Mouse (Mus musculus): ENCODE data around the gene Gpr62. TPM values are rescaled to one million over a fixed set of nuclear protein-coding genes. Genes with fewer than 3 reads are reported as not detected.
A peak's percentile ranks its signal among the peaks of the same experiment; 100 is the strongest.

Gene Gpr62
- polyA plus RNA-seq, 1 experiment from 2014 or later, result 1.4 TPM

DNA sequence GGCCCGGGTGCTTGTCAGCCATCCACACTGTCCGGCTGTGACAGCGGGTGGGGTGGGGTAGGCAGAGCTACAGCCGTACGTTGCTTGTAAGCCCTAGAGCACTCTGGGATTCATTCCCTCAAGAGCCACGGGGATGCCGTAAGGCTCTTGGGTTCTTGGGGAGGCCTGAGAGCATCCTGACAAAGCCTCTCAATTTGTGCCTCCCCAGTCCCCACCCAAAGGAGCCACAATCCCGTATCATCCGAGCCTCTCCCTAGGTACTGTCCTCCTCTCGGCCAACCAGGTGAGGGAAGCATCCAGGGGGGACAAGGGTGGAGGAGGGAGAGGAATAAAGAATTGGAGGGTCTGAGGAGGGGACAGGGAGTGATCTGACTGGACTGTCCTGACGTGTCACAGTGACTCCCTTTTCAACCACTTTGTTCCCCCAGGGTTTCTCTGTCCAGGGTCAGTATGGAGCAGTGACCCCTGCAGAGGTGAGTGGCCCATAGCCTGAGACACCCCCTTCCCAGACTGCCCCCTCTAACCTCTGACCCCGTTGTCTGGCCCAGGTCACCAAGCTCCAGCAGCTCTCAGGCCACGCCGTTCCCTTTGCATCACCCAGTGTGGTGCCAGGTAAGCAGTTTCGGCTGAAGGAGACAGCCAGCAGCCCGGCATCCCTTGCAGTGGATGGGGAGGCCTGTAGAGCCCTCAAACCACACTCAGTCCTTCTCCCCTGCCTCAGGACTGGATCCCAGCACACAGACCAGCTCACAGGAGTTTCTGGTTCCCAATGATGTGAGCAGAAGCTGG is 3.9 kb downstream of the Gpr62 start:
- Histone ChIP-seq H3K4me2 (no peak overlapping the region), H3K9ac (no peak overlapping the region), H3K4me1 (replicated peaks) (peaks cover 51% of the 10 kb centered on the region), H3K36me3 (peaks cover 28% of the 10 kb centered on the region), H3K27ac (replicated peaks) (no peak overlapping the region), H3K27me3 (no peaks in the 10 kb centered on the region), H3K4me3 (no peak overlapping the region), H3K9me3 (no peaks in the 10 kb centered on the region)
- 79% methylated on average over 16 of the region's 16 CpGs for WGBS
- ATAC-seq (ENCODE audit: low FRiP score, low read depth), result no peak

DNA sequence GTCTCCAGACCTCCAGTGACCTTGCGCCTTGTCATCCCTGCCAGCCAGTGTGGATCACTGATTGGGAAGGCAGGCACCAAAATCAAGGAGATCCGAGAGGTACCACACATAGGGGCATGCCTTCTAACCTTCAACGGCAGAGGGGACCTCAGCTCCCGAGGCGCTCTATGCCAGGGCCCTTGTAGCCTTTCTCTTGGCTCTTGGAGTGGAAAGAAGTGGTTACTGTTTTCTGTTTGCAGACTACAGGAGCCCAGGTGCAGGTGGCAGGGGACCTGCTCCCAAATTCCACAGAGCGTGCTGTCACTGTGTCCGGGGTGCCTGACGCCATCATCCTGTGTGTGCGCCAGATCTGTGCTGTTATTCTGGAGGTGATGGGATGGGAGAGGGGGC is 4.7 kb downstream of the Gpr62 start:
- 94% methylated on average over 9 of the region's 9 CpGs for WGBS
- Histone ChIP-seq H3K4me2 (no peak overlapping the region), H3K27ac (replicated peaks) (no peak overlapping the region), H3K9me3 (no peaks in the 10 kb centered on the region), H3K4me3 (no peak overlapping the region), H3K27me3 (no peaks in the 10 kb centered on the region), H3K36me3 (peaks cover 28% of the 10 kb centered on the region), H3K4me1 (replicated peaks) (peaks cover 57% of the 10 kb centered on the region), H3K9ac (no peak overlapping the region)
- no peak for ATAC-seq (ENCODE audit: low FRiP score, low read depth)

DNA sequence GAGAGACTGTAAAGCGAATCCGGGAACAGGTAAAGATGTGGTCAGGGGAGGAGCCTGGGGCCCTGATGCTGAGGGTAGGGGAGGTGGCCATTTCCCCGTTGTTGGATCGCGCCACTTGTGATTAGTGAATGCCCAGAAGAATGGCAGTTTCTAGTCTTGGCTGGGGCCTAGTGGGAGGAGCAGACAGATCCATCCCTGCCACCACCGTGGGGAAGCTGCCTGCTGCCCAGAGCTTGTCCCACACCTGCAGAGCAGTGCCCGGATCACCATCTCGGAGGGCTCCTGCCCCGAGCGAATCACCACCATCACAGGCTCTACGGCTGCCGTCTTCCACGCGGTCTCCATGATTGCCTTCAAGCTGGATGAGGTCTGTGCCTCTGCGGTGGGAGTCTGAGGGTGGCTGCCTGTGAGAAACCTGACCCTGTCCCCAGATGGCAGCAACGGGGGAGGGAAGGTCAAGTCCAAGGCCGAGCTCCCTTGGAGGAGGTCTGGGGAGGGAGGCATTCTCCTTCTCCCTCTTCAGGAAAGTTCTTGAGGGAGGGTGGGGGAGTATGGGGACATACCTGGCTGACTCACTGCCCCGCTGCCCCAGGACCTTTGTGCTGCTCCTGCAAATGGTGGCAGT is 5.2 kb downstream of the Gpr62 start:
- ATAC-seq (ENCODE audit: low FRiP score, low read depth), result no peak
- Histone ChIP-seq H3K27me3 (no peaks in the 10 kb centered on the region), H3K9ac (no peak overlapping the region), H3K9me3 (no peaks in the 10 kb centered on the region), H3K27ac (replicated peaks) (no peak overlapping the region), H3K4me3 (no peak overlapping the region), H3K36me3 (peaks cover 28% of the 10 kb centered on the region), H3K4me2 (no peak overlapping the region), H3K4me1 (replicated peaks) (peaks cover 57% of the 10 kb centered on the region)
- WGBS, result 75% methylated on average over 18 of the region's 18 CpGs

DNA sequence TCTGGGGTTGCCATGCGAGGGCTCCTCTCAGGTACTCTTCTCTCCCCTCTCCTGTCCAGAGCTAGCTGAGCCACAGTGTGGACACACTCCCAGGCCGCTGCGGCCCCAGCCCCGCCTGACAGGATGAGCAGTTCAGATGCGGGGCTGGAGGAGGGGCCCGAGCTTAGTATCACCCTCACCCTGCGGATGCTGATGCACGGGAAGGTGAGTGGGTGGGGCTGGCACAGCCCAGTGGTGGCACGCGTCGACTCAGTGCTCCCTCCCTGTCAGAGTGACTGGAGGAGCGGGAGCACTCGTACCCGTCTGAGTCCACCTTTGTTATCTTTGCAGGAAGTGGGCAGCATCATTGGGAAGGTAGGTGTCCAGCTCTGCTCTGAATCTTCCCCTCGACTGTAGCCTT is 5.8 kb downstream of the Gpr62 start:
- Histone ChIP-seq H3K36me3 (peaks cover 28% of the 10 kb centered on the region), H3K27ac (replicated peaks) (no peak overlapping the region), H3K9ac (no peak overlapping the region)

DNA sequence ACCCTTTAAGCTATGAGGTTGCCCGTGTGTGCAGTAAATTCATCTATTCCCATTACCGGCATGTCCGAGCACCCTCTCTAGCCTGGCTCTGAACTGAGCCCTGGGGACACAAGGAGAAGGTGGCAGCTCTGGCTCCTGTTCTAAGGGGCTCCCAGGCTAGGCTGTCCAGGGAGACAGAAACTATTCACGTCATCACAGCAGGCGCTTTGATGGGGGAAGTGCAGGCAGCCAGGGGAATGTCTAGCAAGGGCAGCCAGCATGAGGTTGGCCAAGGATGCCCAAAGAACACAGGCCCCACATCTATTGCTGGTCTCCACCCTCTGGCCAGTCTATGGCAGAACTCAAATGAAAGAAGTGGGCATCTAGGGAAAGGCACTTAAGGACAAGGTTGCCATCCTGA is 7.8 kb downstream of the Gpr62 start:
- H3K27me3 ChIP-seq, result no peaks in the 10 kb centered on the region
- peaks cover 59% of the 10 kb centered on the region for H3K4me1 ChIP-seq (replicated peaks)
- H3K27ac ChIP-seq (replicated peaks), result 0 out of 2 replicates have a peak overlapping the region, but pooled peaks have one; percentile 91
- peak overlapping the region; percentile 91 for H3K4me2 ChIP-seq
- peaks cover 20% of the 10 kb centered on the region for H3K36me3 ChIP-seq
- WGBS, result 43% methylated on average over 5 of the region's 5 CpGs
- H3K4me3 ChIP-seq, result no peak overlapping the region
- no peak for ATAC-seq (ENCODE audit: low FRiP score, low read depth)
- H3K9me3 ChIP-seq, result no peaks in the 10 kb centered on the region
- no peak overlapping the region for H3K9ac ChIP-seq

More for the DNA sequence above, 5.8 kb downstream of the Gpr62 start:
- Histone ChIP-seq H3K9me3 (no peaks in the 10 kb centered on the region), H3K4me3 (no peak overlapping the region), H3K4me1 (replicated peaks) (peaks cover 57% of the 10 kb centered on the region), H3K4me2 (no peak overlapping the region), H3K27me3 (no peaks in the 10 kb centered on the region)
- ATAC-seq (ENCODE audit: low FRiP score, low read depth), result no peak
- WGBS, result 82% methylated on average over 15 of the region's 15 CpGs

DNA sequence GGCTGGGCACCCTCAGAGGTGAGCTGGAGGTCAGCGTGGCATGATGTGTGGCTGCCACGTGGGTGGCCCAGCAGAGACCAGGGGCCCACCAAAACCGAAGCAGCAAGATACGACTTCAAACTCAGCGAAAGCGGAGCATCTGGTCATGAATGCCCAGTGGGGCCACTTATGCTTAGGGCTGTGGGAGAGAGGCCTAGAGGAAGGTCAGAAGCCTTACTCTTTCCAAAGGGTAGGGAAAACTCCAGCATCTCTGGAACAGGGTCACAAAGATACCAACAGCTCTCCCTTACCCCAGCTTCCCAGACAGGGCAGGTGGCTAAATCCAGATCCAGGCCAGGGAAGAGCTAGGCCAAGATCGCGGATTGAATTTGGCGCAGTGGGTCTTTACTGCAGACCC is 8.6 kb downstream of the Gpr62 start:
- WGBS, result 35% methylated on average over 9 of the region's 9 CpGs
- no peak for ATAC-seq (ENCODE audit: low FRiP score, low read depth)
- H3K36me3 ChIP-seq, result peaks cover 15% of the 10 kb centered on the region
- peak overlapping the region; percentile 80; the same call in 1 of the 2 replicates for H3K9ac ChIP-seq
- peak overlapping the region; percentile 76 for H3K4me3 ChIP-seq
- H3K27me3 ChIP-seq, result no peaks in the 10 kb centered on the region
- H3K4me2 ChIP-seq, result peak overlapping the region; percentile 91
- H3K9me3 ChIP-seq, result no peaks in the 10 kb centered on the region
- H3K4me1 ChIP-seq (replicated peaks), result peaks cover 66% of the 10 kb centered on the region
- H3K27ac ChIP-seq (replicated peaks), result peak overlapping the region; percentile 91

DNA sequence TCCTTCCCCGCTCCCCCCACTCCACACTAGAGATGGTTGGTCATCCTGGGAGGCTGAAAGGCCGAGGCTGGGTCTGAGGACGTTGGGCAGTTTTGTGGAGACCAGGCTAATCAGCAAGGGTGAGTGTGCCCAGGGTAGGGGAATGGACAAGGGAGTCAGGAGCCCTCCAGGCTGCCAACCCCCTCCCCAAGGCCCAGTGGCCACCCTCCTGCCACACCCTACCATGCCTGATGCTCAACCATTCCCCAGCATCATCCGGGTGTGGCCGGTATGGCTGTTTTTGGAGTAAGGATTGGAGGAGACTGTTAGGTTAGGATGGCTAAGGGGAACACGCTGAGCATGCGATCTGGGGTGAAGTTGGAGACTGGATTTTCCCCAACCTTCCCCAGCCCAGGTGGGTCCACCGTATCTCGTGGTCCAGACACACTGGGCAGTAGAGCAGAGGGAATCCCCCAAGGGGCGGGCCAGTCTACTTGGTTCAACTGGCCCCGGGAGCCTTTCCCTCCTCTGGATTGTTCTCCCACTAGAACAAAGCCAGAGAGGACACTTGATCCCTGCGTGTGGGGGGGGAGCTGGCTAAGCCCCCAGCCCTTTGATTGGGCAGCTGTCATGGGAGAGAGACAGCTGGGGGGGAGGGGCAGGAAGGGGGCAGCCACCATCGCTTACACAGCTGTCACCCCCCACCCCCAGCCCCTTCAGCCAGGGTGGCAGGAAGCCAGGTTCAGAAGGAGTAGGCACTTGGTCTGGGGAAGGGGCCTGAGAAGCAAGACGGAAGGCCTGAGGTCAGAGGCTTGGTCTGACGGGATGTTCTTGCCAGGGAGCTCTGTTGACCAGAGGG is 9.2 kb downstream of the Gpr62 start:
- peak overlapping the region; percentile 76 for H3K4me3 ChIP-seq
- H3K4me2 ChIP-seq, result peak overlapping the region; percentile 91
- H3K9ac ChIP-seq, result peak overlapping the region; percentile 80
- peaks cover 8% of the 10 kb centered on the region for H3K36me3 ChIP-seq
- peak overlapping the region; percentile 91 for H3K27ac ChIP-seq (replicated peaks)
- 23% methylated on average over 15 of the region's 15 CpGs for WGBS
- peaks cover 66% of the 10 kb centered on the region for H3K4me1 ChIP-seq (replicated peaks)
- no peaks in the 10 kb centered on the region for H3K27me3 ChIP-seq
- no peaks in the 10 kb centered on the region for H3K9me3 ChIP-seq
- 0 out of 2 replicates have a peak, but pooled peaks have one; percentile 1 for ATAC-seq (ENCODE audit: low FRiP score, low read depth)

DNA sequence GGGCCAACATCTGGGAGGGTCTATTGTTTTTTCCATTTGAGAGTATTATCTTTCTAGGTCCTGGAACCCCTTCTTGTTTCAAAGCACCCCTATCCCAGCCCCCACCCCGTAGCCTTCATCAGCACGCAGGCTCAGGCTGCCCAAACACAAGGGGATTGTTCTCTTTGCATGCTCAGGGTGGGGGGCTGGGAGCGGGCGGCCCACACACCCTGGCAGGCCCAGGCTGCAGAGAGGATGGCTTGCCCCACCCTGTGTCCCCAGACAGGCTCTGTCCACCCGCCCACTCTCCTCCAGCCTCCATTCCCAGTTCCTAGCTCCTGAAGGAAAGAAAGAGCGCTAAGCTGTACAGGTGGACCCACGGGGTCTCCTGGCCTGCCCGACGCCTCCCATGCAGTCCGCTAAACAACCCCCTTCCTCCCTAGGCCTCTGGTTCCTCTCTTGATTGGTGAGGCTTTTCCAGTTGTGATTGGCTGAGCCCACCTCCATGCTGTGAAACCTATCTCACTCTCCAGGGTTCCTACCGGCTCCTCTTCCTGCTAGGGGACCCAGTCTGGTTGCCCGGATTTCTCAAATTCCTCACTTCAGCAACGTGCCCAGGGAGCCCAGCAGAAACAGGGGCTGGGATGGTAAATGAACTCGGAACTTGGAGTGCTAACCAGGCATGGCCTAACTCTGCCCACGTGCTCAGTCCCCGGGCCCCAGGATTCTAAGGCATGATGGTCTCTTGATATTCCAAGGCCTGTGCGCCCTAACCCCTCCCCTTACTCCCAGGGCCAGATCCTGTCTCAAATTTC is 10.7 kb downstream of the Gpr62 start:
- Histone ChIP-seq H3K36me3 (no peaks in the 10 kb centered on the region), H3K9ac (peak overlapping the region; percentile 80), H3K4me2 (peak overlapping the region; percentile 91), H3K4me3 (peak overlapping the region; percentile 76), H3K27ac (replicated peaks) (peak overlapping the region; percentile 91), H3K27me3 (no peaks in the 10 kb centered on the region), H3K9me3 (no peaks in the 10 kb centered on the region), H3K4me1 (replicated peaks) (peaks cover 65% of the 10 kb centered on the region)
- peak; percentile 29 for ATAC-seq (ENCODE audit: low FRiP score, low read depth)
- whole genome bisulfite sequencing, result 1% methylated on average over 17 of the region's 17 CpGs

DNA sequence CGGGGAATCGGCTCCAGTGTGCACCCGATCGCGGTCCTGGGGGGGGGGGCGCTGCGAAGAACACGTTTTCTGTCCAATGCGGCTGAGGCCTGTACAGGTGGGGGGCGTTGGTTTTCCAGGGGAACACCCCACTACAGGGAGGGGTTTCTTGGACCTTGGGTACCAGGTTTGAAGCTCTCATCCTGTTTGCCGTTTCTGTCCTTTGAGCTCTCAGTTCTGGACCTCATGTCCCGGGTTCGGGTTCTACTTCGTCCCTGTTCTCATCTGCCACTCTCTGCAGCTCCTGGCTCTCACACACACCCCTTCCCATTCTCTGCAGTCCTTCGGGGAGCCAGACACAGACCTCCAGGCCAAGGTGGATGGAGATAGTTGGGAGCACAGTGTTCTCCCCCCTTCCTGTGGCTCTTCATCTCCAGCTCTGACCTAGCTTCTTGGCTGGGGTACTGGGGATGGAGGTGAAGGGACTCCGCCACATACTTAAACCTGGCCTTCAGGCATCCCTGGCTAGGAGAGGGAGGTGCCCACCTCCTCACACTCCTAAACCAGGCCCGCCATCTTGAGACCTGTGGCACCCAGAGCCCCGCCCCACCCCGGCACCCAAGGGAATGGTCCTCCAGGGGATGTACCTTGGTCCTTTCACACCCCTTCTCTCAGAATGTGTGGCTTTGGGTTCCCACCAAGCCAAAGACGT is 11.5 kb downstream of the Gpr62 start:
- Histone ChIP-seq H3K9ac (peak overlapping the region; percentile 80), H3K4me3 (peak overlapping the region; percentile 76), H3K4me1 (replicated peaks) (peaks cover 61% of the 10 kb centered on the region), H3K9me3 (no peaks in the 10 kb centered on the region), H3K27me3 (no peaks in the 10 kb centered on the region), H3K27ac (replicated peaks) (peak overlapping the region; percentile 91), H3K4me2 (peak overlapping the region; percentile 91), H3K36me3 (no peaks in the 10 kb centered on the region)
- ATAC-seq (ENCODE audit: low FRiP score, low read depth), result 0 out of 2 replicates have a peak, but pooled peaks have one; percentile 0
- WGBS, result 2% methylated on average over 20 of the region's 20 CpGs

DNA sequence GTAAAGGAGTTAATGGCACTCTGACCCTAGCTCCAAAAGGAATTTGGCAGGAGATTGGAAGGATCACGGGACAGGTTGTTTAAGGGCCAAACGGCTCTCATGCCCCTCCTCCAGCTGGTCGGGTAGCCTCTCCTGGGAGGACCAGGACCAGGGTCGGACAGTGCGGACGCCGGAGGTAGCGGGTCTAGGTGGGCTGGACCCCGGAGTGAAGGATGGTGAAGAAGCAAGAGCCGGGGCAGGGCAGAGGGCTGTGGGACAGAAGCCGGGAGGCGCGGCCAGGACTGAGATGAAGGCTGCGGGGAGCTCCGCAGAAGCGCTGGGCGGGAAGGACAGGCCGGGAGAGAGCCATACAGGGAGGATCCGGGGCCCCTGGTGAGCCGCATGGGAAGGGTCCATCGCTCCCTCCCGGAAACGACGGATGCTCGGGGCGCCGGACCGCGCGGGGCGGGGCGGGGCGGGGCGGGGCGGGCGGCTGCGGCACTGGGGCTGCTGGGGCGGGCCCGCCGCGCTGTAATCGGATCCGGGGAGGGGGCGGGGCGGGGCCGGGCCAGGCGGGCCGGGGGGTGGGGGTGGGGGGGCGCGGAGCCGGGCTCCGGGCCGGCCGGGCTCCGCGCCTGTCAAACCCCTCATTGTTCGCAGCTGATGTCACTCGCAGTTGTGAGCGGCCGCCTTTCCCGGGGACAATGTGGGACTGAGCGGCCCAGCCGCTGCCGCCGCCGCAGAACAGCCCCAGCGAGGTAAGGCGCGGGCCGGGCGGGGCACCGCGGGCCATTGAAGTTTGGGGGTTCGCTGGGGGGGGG is 12.3 kb downstream of the Gpr62 start, which contains the start of gene Pcbp4:
Gene Pcbp4 (plus strand): TSS at position 21 of the 800 bp plus-strand sequence.
- 0% methylated on average over 37 of the region's 74 CpGs for WGBS
- H3K9me3 ChIP-seq, result no peaks in the 10 kb centered on the region

More for the DNA sequence above, 12.3 kb downstream of the Gpr62 start, which contains the start of gene Pcbp4:
- Histone ChIP-seq H3K4me1 (replicated peaks) (peaks cover 61% of the 10 kb centered on the region), H3K9ac (peak within 1 kb of the TSS; percentile 80), H3K27ac (replicated peaks) (peak within 1 kb of the TSS; percentile 91), H3K36me3 (no peaks in the 10 kb centered on the region), H3K4me3 (peak within 1 kb of the TSS; percentile 76), H3K27me3 (no peaks in the 10 kb centered on the region), H3K4me2 (peak within 1 kb of the TSS; percentile 91)
- peak; percentile 46 for ATAC-seq (ENCODE audit: low FRiP score, low read depth)

Measured in hindbrain, embryonic 15.5 days (tissue).